Mouse (Mus musculus): ENCODE measurements around the gene Cks2. TPM values are rescaled to one million over a fixed set of nuclear protein-coding genes. Genes with fewer than 3 reads are reported as not detected.

The Cks2 gene
- total RNA-seq (2012; rRNA removed) (297 and 388 TPM in 2 replicates), polyA plus RNA-seq (2012; ENCODE audit: insufficient read depth in 1 of 2, insufficient read length in 2 of 2, low read depth in 1 of 2, low replicate concordance in 2 of 2, missing spikeins in 1 of 2) (100 to 1,000 TPM; 243 to 846 TPM)

DNA sequence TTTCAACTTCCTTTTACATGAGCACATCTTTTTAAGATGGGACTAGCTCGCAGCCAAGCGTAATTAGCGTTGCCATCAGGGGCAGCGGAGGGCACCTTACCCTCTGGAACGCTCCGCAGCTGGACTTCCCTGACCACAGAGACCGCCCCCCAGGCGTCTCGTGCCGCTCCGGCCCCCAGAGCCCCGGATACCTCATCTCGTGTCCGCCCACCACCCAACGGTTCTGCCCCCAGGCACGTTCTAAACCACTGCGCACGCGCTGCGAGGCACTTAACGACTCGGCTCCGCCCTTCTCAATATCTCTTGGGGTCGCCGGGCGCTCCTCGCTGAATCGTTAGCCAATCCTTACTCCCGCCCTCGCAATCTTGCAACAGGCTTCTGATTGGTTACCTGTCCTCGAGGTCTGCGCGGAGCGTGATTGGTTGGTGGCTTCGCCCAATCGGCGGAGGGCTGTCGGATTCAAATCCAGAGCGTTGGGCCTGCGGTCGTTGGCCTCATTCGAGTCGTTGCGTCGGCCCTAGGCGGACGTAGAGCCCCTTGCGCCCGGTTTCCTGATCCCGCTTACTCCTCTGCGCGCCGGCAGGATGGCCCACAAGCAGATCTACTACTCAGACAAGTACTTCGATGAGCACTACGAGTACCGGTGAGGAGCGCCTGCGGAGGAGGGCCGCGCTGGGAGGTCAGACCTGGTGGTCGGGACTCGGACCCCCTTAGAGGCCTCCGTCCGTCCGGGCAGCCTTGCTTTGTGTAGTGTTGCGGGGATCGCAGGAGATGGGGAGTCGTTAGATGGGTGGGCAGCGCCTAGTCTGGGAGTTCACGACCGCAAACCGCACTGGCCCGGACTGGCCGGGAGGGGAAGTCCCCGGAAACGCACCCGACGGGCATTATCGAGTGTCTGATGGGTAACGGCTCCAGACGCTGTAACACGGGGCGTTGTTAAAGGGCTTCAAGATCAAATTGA, at the start of gene Cks2:
Gene Cks2 (plus strand): TSS at position 404 of the 961 bp plus-strand sequence.
- Histone ChIP-seq H3K4me3 (ENCODE audit: control insufficient read depth in 1 of 2, insufficient read depth in 1 of 2, low read depth in 2 of 2, low read length in 2 of 2) (peak within 1 kb of the TSS; percentile 96 to 97), H3K9me3 (replicated peaks; ENCODE audit: insufficient read depth, low read length) (no peaks in the 10 kb centered on the region), H3K27me3 (ENCODE audit: control insufficient read depth in 1 of 2, insufficient read depth in 2 of 2, low read length in 2 of 2) (no peaks in the 10 kb centered on the region), H3K36me3 (ENCODE audit: control insufficient read depth in 1 of 2, insufficient read depth in 2 of 2, low read length in 2 of 2) (peaks cover 8 to 29% of the 10 kb centered on the region in 2 experiments), H3K79me2 (ENCODE audit: control insufficient read depth, insufficient read depth, low read length, poor library complexity) (peaks cover 42% of the 10 kb centered on the region), H3K4me1 (ENCODE audit: control insufficient read depth in 1 of 2, insufficient read depth in 2 of 2, low read length in 2 of 2) (peaks cover 2 to 8% of the 10 kb centered on the region in 2 experiments), H3K9ac (ENCODE audit: control insufficient read depth, low read depth, low read length, poor library complexity, severe bottlenecking) (peak within 1 kb of the TSS; percentile 95), H3K27ac (ENCODE audit: control insufficient read depth, low read depth, low read length) (peak within 1 kb of the TSS; percentile 98)
- peak; percentile 100 for DNase-seq (ENCODE audit: low read depth, low spot score)
- TF ChIP-seq ELF1 (IDR thresholded peaks at IDR 0.05; ENCODE audit: low read depth, low read length) (no peak; the same call in 1 of the 2 replicates), NELFE (IDR thresholded peaks at IDR 0.05; ENCODE audit: low read depth, low read length) (peak; percentile 90), MAFK (IDR thresholded peaks at IDR 0.05; ENCODE audit: borderline replicate concordance, low read depth, low read length) (no peak), RAD21 (IDR thresholded peaks at IDR 0.05; ENCODE audit: low read depth, low read length) (no peak), EP300 (IDR thresholded peaks at IDR 0.05; ENCODE audit: low read depth in 1 of 2, low read length in 2 of 2) (peak in 1 of 2 experiments; percentile 61; a peak in 2 of 4 replicates), MAX (IDR thresholded peaks at IDR 0.05; ENCODE audit: low read length) (peak; percentile 60), MXI1 (IDR thresholded peaks at IDR 0.05; ENCODE audit: low read depth, low read length) (peak; percentile 80), MAZ (IDR thresholded peaks at IDR 0.05; ENCODE audit: low read depth, low read length) (peak; percentile 82; the same call in 1 of the 2 replicates), POLR2AphosphoS5 (IDR thresholded peaks at IDR 0.05; ENCODE audit: borderline replicate concordance, low read depth, low read length) (no peak; the same call in 1 of the 2 replicates), ZMIZ1 (IDR thresholded peaks at IDR 0.05; ENCODE audit: low read depth, low read length) (peak; percentile 89), SMC3 (IDR thresholded peaks at IDR 0.05; ENCODE audit: low read depth, low read length) (no peak), TBP (IDR thresholded peaks at IDR 0.05; ENCODE audit: low read depth, low read length) (peak; percentile 93), CTCF (IDR thresholded peaks at IDR 0.05 in 2 of 3, conservative IDR thresholded peaks at IDR 0.05 in 1 of 3; ENCODE audit: control insufficient read depth in 1 of 3, insufficient read depth in 1 of 3, low read depth in 2 of 3, low read length in 3 of 3, poor library complexity in 1 of 3, severe bottlenecking in 1 of 3) (no peak), USF1 (IDR thresholded peaks at IDR 0.05; ENCODE audit: low read depth, low read length) (peak; percentile 54), CHD1 (IDR thresholded peaks at IDR 0.05; ENCODE audit: low read depth, low read length) (peak; percentile 89), E2F4 (IDR thresholded peaks at IDR 0.05; ENCODE audit: borderline replicate concordance, low read depth, low read length) (no peak), SIN3A (IDR thresholded peaks at IDR 0.05; ENCODE audit: low read length) (peak; percentile 56; the same call in 1 of the 2 replicates), BHLHE40 (IDR thresholded peaks at IDR 0.05; ENCODE audit: borderline replicate concordance, low read depth, low read length) (peak; percentile 99), GABPA (IDR thresholded peaks at IDR 0.05; ENCODE audit: low read depth, low read length) (no peak), ZNF384 (IDR thresholded peaks at IDR 0.05; ENCODE audit: low read depth, low read length) (no peak), KAT2A (conservative IDR thresholded peaks at IDR 0.05; ENCODE audit: low read depth, low read length) (peak; percentile 24; the same call in 1 of the 2 replicates), MYB (IDR thresholded peaks at IDR 0.05; ENCODE audit: low read depth, low read length) (peak; percentile 75), RCOR1 (IDR thresholded peaks at IDR 0.05; ENCODE audit: low read depth, low read length) (no peak), JUND (IDR thresholded peaks at IDR 0.05; ENCODE audit: low read depth, low read length) (no peak), UBTF (IDR thresholded peaks at IDR 0.05; ENCODE audit: borderline replicate concordance, insufficient read depth, low read depth, low read length) (no peak), ETS1 (IDR thresholded peaks at IDR 0.05; ENCODE audit: low read depth, low read length) (peak; percentile 78), NRF1 (IDR thresholded peaks at IDR 0.05; ENCODE audit: insufficient read depth, low read depth, low read length, poor library complexity, severe bottlenecking) (peak; percentile 99), ZKSCAN1 (IDR thresholded peaks at IDR 0.05; ENCODE audit: low read depth, low read length) (no peak), TCF12 (IDR thresholded peaks at IDR 0.05; ENCODE audit: low read depth, low read length) (peak; percentile 61; the same call in 1 of the 2 replicates), HCFC1 (IDR thresholded peaks at IDR 0.05; ENCODE audit: low read depth, low read length) (peak; percentile 61), GATA1 (IDR thresholded peaks at IDR 0.05; ENCODE audit: low read depth, low read length) (no peak; the same call in 1 of the 2 replicates), POLR2A (IDR thresholded peaks at IDR 0.05; ENCODE audit: control insufficient read depth in 1 of 2, insufficient read depth in 1 of 2, low read depth in 1 of 2, low read length in 2 of 2, poor library complexity in 1 of 2) (peak; percentile 83 to 98), TAL1 (IDR thresholded peaks at IDR 0.05; ENCODE audit: low read length) (no peak), MYC (IDR thresholded peaks at IDR 0.05; ENCODE audit: low read depth, low read length) (0 out of 2 replicates have a peak, but pooled peaks have one; percentile 50), CHD2 (IDR thresholded peaks at IDR 0.05; ENCODE audit: low read length) (no peak)
